Mouse (Mus musculus) left cerebral cortex, postnatal 14 days (tissue): ENCODE results near the gene Nol9. TPM values are rescaled to one million over a fixed set of nuclear protein-coding genes. Genes with fewer than 3 reads are reported as not detected.
"Not testable (repeated sequence)": the region's sequence is repeated elsewhere in the genome, so short reads cannot be mapped to it uniquely, and the experiment has no call there.

Experiments used
- DNase-seq, 2 experiments: peaks; one replicate each; pipeline ENCODE4 v3.0.0; 2021 to 2022; ENCODE audit warnings: low spot score in 2 of 2, mixed read lengths in 1 of 2
- intact Hi-C: fragments of 180-260 bp; cut with DNase I; formaldehyde crosslinking; loops from one replicate; pipeline ENCODE4 v1.15.1; 2025
- total RNA-seq, 2 experiments: library from RNA; stranded (reverse); gene quantifications; 2 replicates each; pipeline ENCODE4 v1.2.3; 2021

Nol9 gene
- total RNA-seq, 2 experiments from 2014 or later, result 21.3 to 21.9 TPM

- intact Hi-C loops, result no loop called here
- peak; percentile 79 to 85 for DNase-seq
These were observed 29.8 kb upstream of the Nol9 start for GRCm38 (mm10) chr4:152009076-152010051.

GRCm38 (mm10) chr4:152010091-152010706, 28.9 kb upstream of the Nol9 start:
- no peak for DNase-seq
- intact Hi-C loops, result no loop called here

- no peak for DNase-seq
- intact Hi-C loops, result no loop called here
These were observed 28.4 kb upstream of the Nol9 start for GRCm38 (mm10) chr4:152010707-152011134.

DNA sequence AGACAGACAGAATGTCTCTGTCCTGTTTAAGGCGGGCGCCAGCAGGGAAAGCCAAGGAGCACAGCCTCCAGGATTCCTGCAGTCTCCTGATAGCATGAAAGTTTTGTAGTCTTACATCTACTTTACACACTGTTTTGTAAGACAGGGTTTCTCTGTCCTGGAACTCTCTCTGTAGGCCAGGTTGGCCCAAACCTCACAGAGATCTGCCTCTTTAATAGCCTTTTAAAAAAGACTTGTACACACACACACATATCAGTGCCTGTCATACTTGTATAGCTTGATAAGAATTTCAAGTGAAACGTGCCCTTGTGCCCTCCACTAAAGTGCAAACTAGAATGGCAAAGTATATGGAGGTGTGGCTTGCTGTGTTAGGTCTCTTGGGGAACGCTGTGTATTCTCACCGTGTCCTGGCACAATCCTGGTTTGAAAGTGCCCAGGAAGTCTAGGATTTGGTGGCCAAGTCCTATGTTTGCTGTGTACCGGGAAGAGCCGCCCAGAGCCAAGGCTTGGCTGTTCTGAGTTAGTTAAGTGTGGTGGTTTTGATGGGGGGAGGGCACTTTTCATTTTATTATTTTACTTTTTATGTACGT, 27.9 kb upstream of the Nol9 start:
- intact Hi-C loops, result no loop called here

GRCm38 (mm10) chr4:152012109-152012508, 27.0 kb upstream of the Nol9 start:
- intact Hi-C loops, result no loop called here
- no peak for DNase-seq

More for the DNA sequence above, 27.9 kb upstream of the Nol9 start:
- DNase-seq, result no peak

- intact Hi-C loops, result no loop called here
- DNase-seq, result no peak
These were observed 25.9 kb upstream of the Nol9 start for GRCm38 (mm10) chr4:152013036-152013813.

GRCm38 (mm10) chr4:152019073-152019472, 20.0 kb upstream of the Nol9 start:
- intact Hi-C loops, result no loop called here
- DNase-seq, result no peak

DNA sequence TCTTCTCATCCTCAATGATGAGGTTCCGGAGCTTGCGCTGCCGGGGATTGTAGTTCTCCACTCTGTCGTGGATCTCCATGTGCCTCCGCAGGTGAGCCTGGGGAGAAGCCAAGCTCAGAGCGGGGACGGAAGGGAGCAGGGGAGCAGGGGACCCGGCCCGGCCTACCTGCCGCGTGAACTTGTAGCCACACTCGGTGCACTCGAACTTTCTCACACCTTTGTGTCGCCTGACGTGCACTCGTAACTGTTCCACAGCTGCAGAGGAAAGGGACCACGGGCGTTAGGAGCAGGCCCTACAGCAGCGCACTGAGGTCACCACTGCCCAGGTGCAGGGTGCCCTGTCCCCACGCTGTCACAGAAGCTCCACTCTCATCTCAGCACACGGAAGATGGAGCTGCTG, 19.1 kb upstream of the Nol9 start:
- intact Hi-C loops, result loop anchor here (5.0 kb wide), 1 partner anchor 33 kb away; the partner anchor contains the start of gene Thap3
- DNase-seq, result no peak

- intact Hi-C loops, result loop anchor here (5.0 kb wide), 1 partner anchor 34 kb away; the partner anchor contains the start of gene Thap3
- no peak for DNase-seq
These were observed 17.5 kb upstream of the Nol9 start for GRCm38 (mm10) chr4:152021568-152022097.

DNA sequence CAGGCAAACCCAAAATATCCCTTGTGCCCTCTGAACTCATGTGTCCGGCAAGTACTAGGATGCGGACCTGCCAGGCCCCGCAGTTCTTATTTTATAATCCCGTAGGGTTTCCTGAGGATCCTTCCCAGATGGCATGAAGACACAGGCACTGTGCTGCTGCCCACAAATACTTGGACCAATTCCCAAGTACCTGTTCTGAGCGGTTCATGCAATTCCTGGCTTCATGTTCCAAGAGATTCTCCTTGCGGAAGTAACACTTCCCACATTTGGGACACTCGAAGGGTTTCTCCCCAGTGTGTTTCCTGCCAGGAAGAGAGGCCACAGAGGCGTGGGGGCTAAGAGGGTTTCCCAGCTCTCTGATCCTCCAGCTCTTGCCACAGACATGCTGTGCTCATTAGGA, 16.6 kb upstream of the Nol9 start:
- intact Hi-C loops, result loop anchor here (5.0 kb wide), 1 partner anchor 35 kb away; the partner anchor contains the start of gene Thap3
- peak in 1 of 2 experiments; percentile 57 for DNase-seq

DNA sequence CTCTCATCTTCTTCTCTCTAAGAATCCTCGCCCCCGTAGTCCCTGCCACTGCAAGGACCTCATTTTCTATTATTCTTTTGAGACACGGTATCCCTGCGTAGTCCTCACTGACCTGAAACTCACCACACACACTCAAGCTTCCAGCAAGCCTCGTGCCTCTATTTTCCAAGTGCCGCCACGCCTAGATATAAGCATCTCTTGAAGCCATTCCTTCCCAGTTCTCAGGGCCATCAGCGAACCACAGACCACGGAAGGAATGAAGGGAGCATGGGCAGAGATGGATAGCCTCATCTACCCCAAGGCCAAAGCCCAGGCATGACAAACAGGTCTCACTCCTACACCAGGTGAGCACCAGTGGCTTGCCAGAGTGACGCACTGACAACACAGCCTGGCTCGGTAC, 14.6 kb upstream of the Nol9 start:
- DNase-seq, result no peak
- intact Hi-C loops, result loop anchor here (5.0 kb wide), 1 partner anchor 37 kb away; the partner anchor contains the start of gene Thap3

GRCm38 (mm10) chr4:152026751-152027508, 12.2 kb upstream of the Nol9 start:
- intact Hi-C loops, result no loop called here
- DNase-seq, result no peak

GRCm38 (mm10) chr4:152027524-152027923, 11.6 kb upstream of the Nol9 start, which contains the start of gene Zbtb48:
Gene Zbtb48, minus strand, starts transcription at chr4:152027671.
- DNase-seq, result peak; percentile 98 to 99
- intact Hi-C loops, result no loop called here

GRCm38 (mm10) chr4:152028456-152028855, 10.7 kb upstream of the Nol9 start:
- no peak for DNase-seq
- intact Hi-C loops, result no loop called here

DNA sequence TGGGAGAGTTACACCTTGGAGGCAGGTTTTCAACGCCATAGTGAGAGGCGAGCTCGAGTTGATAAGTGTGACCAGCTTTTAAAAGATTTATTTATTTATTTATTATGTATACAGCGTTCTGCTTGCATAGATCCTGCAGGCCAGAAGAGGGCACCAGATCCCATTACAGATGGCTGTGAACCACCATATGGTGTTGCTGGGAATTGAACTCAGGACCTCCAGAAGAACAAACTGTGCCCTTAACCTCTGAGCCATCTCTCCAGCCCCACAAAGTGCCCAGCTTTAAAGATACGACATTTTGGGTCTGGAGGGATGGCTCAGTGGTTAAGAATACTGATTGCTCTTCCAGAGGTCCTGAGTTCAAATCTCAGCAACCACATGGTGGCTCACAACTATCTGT, 10.0 kb upstream of the Nol9 start:
- intact Hi-C loops, result no loop called here
- no peak for DNase-seq

DNA sequence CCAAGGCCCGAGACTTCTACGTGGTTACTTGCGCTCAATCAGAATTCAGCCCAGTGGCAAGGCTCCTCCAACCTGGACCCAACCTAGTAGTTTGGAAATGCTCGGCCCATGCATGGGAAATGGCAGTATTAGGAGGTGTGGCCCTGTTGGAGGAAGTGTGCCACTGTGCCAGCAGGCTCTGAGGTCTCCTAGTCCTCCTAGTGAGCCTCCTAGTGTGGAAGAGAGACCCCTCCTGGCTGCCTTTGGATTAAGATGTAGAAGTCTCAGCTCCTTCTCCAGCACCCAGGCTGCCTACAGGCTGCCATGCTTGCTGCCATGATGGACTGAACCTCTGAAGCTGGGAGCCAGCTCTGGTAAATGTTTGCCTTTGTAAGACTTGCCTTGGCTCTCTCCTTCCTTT, 9.1 kb upstream of the Nol9 start:
- no peak for DNase-seq

DNA sequence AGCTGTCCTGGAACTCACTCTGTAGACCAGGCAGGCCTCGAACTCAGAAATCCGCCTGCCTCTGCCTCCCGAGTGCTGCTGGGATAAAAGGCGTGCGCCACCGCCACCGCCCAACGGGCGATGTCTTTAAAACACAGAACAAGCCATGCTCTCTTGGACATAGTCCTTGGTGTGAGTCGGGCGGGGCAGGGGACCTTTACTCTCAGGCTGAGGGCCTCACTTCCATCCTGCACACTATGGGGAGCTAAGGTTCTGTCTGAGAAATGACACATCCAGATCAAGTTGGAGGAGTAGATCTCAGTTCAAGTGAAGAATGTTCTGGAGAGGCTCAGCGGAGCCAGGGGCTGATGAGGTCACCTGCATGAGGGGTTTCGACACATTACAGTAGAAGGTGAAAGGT, 6.2 kb upstream of the Nol9 start:
- no peak for DNase-seq
- intact Hi-C loops, result no loop called here

More for the DNA sequence above, 9.1 kb upstream of the Nol9 start:
- intact Hi-C loops, result no loop called here

DNA sequence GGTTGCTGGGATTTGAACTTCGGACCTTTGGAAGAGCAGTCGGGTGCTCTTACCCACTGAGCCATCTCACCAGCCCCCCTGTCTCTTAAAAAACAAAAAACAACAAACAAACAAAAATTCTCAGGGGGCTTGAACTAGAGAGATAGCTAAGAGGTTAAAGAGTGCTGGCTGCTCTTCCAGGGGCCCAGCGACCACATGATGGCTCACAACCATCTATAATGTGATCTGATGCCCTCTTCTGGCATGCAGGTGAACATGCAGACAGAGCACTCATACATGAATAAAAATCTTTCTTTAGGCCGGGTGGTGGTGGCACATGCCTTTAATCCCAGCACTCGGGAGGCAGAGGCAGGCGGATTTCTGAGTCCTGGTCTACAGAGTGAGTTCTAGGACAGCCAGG, 2.7 kb upstream of the Nol9 start:
- DNase-seq, result not testable (repeated sequence)
- intact Hi-C loops, result loop anchor here (5.0 kb wide), 2 partner anchors 54 to 61 kb away; no protein-coding TSS in a partner anchor
